Mouse (Mus musculus): Measurements from ENCODE around the gene Bzw2. TPM values are rescaled to one million over a fixed set of nuclear protein-coding genes. Genes with fewer than 3 reads are reported as not detected.

The Bzw2 gene
- polyA plus RNA-seq, 1 experiment from 2014 or later, result 181 TPM

DNA sequence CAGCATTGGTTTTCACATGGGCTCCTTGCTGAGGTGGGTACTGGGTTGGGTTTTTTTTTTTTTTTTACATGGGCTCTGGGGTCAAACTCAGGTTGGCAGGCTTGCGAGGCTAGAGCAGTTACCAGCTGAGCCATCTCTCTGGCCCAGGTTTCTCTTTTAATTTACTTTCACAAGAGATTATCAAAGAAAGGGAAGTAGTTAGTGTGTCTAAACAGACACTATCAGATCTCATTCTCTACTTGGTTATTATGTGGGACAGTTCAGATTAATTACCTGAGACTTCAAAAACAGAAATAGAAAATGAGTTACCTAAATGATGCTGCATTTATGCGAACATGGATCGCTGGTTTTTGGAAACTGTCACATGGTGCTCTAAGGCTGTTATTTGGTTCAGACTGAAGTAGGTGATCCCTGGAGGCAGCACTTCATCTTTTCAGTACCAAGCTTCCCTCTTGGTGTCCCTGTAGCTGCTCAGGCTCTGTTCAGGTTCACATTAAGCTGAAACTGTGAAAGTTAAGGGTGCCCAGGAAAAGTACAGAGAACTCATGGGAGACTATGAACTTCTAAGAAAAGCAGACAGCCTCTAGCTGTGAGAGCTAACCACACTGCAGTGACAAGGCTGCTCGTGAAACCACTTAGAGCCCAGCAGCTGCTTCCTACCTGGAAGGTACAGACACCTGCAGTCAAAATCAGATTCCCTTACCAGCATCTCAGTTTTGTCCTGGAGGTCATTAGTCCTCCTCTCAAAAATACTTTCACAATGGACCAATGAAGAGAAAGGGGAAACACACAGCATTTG lies 79.6 kb downstream of the Bzw2 start:
- WGBS, result 74% methylated on average over 4 of the region's 4 CpGs
- Histone ChIP-seq H3K9me3 (ENCODE audit: control insufficient read depth, low read length) (no peaks in the 10 kb centered on the region), H3K4me3 (ENCODE audit: low read depth, low read length) (no peak overlapping the region), H3K4me1 (replicated peaks; ENCODE audit: control insufficient read depth, insufficient read depth, low read length) (no peaks in the 10 kb centered on the region), H3K27ac (ENCODE audit: low read depth, low read length) (no peak overlapping the region), H3K9ac (ENCODE audit: low read depth, low read length) (no peak overlapping the region), H3K4me2 (no peak overlapping the region), H3K36me3 (ENCODE audit: control insufficient read depth, insufficient read depth, low read length) (no peaks in the 10 kb centered on the region), H3K27me3 (replicated peaks; ENCODE audit: control insufficient read depth, insufficient read depth, low read length) (no peaks in the 10 kb centered on the region)
- no peak for DNase-seq (ENCODE audit: low spot score)
- ATAC-seq (replicated peaks; ENCODE audit: low FRiP score), result no peak

DNA sequence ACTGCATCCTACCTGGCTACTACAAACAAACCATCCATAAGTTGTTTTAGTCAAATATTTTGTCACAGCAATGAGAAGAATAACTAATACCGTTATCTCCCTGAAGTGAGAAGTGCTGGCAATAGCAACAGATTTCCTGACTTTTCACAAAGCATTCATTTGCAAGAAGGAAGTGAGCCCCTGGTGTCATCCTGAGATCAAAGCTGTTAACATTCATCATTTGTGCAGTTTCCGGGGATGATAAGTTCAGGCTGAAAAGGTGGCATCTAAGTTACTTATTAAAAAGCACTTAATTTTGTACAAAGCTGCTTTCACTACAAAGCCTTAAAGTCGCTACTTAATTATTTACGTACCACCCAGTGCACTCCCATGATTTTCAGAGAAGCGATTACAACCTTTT lies 85.0 kb downstream of the Bzw2 start:
- Histone ChIP-seq H3K9ac (ENCODE audit: low read depth, low read length) (no peak overlapping the region), H3K9me3 (ENCODE audit: control insufficient read depth, low read length) (no peaks in the 10 kb centered on the region), H3K4me1 (replicated peaks; ENCODE audit: control insufficient read depth, insufficient read depth, low read length) (no peaks in the 10 kb centered on the region), H3K4me3 (ENCODE audit: low read depth, low read length) (no peak overlapping the region), H3K4me2 (no peak overlapping the region), H3K36me3 (ENCODE audit: control insufficient read depth, insufficient read depth, low read length) (no peaks in the 10 kb centered on the region), H3K27ac (ENCODE audit: low read depth, low read length) (no peak overlapping the region), H3K27me3 (replicated peaks; ENCODE audit: control insufficient read depth, insufficient read depth, low read length) (no peaks in the 10 kb centered on the region)
- 30% methylated on average over 5 of the region's 5 CpGs for WGBS
- no peak for ATAC-seq (replicated peaks; ENCODE audit: low FRiP score)
- no peak for DNase-seq (ENCODE audit: low spot score)

DNA sequence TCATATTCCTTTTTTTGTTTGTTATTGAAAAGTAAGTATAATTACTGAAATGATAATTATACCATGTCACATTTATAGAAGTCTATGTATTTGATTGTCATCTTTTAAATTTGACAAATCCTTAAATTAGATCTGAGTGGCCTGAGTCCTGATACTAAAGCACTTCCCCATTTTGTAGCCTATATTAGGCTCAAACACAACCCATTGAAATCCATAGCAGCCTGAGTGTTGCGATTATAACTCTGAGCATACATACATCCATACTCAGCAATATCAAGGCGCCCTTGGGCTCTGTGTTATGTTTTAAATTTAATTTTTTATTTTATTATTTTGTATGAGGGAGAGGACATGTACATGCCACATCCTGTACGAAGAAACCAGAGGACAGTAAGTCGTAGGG lies 87.6 kb downstream of the Bzw2 start:
- Histone ChIP-seq H3K9ac (ENCODE audit: low read depth, low read length) (no peak overlapping the region), H3K9me3 (ENCODE audit: control insufficient read depth, low read length) (no peaks in the 10 kb centered on the region), H3K4me2 (no peak overlapping the region), H3K4me3 (ENCODE audit: low read depth, low read length) (no peak overlapping the region), H3K27ac (ENCODE audit: low read depth, low read length) (no peak overlapping the region), H3K4me1 (replicated peaks; ENCODE audit: control insufficient read depth, insufficient read depth, low read length) (no peaks in the 10 kb centered on the region), H3K27me3 (replicated peaks; ENCODE audit: control insufficient read depth, insufficient read depth, low read length) (no peaks in the 10 kb centered on the region), H3K36me3 (ENCODE audit: control insufficient read depth, insufficient read depth, low read length) (no peaks in the 10 kb centered on the region)
- 81% methylated on average over 4 of the region's 4 CpGs for WGBS
- no peak for DNase-seq (ENCODE audit: low spot score)
- ATAC-seq (replicated peaks; ENCODE audit: low FRiP score), result no peak

DNA sequence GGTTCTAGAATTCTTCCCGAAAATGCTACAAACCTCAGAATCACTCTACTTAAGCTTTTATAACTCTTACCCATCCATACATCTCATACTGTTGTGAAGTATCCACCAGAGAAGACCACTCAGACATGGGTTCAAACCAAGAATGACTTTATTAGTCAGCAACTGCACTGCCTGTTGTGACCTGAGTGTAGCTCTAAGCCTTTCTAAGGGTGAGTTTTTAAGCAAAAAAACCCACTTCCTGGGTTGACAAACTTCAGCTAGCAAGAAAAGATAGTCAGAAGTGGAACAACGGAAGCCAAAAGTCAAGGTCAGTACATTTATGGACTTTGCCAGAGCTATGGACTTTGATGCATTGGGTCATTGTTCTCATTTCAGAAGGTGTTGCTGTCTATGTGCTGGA lies 90.3 kb downstream of the Bzw2 start:
- Histone ChIP-seq H3K4me1 (replicated peaks; ENCODE audit: control insufficient read depth, insufficient read depth, low read length) (no peaks in the 10 kb centered on the region), H3K9ac (ENCODE audit: low read depth, low read length) (no peak overlapping the region), H3K4me3 (ENCODE audit: low read depth, low read length) (no peak overlapping the region), H3K9me3 (ENCODE audit: control insufficient read depth, low read length) (no peaks in the 10 kb centered on the region), H3K27ac (ENCODE audit: low read depth, low read length) (no peak overlapping the region), H3K4me2 (no peak overlapping the region), H3K27me3 (replicated peaks; ENCODE audit: control insufficient read depth, insufficient read depth, low read length) (no peaks in the 10 kb centered on the region), H3K36me3 (ENCODE audit: control insufficient read depth, insufficient read depth, low read length) (no peaks in the 10 kb centered on the region)
- ATAC-seq (replicated peaks; ENCODE audit: low FRiP score) (no peak), DNase-seq (ENCODE audit: low spot score) (no peak)
- 79% methylated on average over 2 of the region's 2 CpGs for WGBS

DNA sequence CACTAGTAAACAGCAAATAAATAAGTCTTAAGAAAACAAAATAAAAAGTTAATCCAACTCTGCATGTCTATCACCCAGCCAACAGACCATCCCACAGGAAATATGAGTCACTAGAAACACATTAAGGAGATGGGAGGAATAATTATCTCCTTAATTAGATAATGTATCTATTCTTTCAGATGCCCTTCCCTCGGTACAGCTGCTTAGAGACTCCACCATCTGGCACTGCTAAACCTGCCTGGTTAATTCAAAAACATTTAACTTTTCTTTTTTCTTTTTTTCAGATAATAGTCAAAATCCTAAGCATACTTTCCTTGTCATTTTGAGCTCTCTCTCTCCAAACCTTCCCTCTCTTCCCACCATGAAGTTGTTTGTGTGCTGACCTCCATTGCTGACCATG lies 92.0 kb downstream of the Bzw2 start:
- H3K4me1 ChIP-seq (replicated peaks; ENCODE audit: control insufficient read depth, insufficient read depth, low read length), result no peaks in the 10 kb centered on the region
- H3K9ac ChIP-seq (ENCODE audit: low read depth, low read length), result no peak overlapping the region
- H3K36me3 ChIP-seq (ENCODE audit: control insufficient read depth, insufficient read depth, low read length), result no peaks in the 10 kb centered on the region
- no peaks in the 10 kb centered on the region for H3K27me3 ChIP-seq (replicated peaks; ENCODE audit: control insufficient read depth, insufficient read depth, low read length)
- WGBS, result 56% methylated on average over 1 of the region's 1 CpGs
- ATAC-seq (replicated peaks; ENCODE audit: low FRiP score) (no peak), DNase-seq (ENCODE audit: low spot score) (no peak)
- H3K27ac ChIP-seq (ENCODE audit: low read depth, low read length), result no peak overlapping the region
- H3K4me2 ChIP-seq, result no peak overlapping the region
- no peaks in the 10 kb centered on the region for H3K9me3 ChIP-seq (ENCODE audit: control insufficient read depth, low read length)
- H3K4me3 ChIP-seq (ENCODE audit: low read depth, low read length), result no peak overlapping the region

DNA sequence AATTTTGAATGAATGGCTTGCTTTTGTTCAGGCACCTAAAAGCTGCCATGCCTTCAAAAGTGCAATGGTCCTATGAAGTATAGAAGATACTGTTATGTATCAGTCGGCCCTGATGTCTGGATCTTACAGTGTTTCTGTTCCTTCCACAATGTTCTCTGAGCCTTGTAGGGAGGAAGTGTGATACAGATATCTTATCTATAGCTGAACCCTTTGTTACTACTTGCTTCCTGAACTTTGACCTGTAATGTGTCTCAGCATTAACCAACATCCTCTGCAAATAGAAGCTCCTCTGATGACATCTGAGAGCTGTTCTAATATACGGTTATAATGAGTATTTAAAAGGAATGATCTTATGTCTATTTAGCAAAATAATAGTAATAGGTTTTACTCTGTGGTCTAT lies 100.2 kb downstream of the Bzw2 start:
- no peaks in the 10 kb centered on the region for H3K9me3 ChIP-seq (ENCODE audit: control insufficient read depth, low read length)
- H3K36me3 ChIP-seq (ENCODE audit: control insufficient read depth, insufficient read depth, low read length), result no peaks in the 10 kb centered on the region
- DNase-seq (ENCODE audit: low spot score) (no peak), ATAC-seq (replicated peaks; ENCODE audit: low FRiP score) (no peak)
- WGBS, result 32% methylated on average over 2 of the region's 2 CpGs
- no peak overlapping the region for H3K4me2 ChIP-seq
- no peak overlapping the region for H3K4me3 ChIP-seq (ENCODE audit: low read depth, low read length)
- 0 out of 2 replicates have a peak, but pooled peaks cover 7% of the 10 kb centered on the region for H3K4me1 ChIP-seq (replicated peaks; ENCODE audit: control insufficient read depth, insufficient read depth, low read length)
- no peaks in the 10 kb centered on the region for H3K27me3 ChIP-seq (replicated peaks; ENCODE audit: control insufficient read depth, insufficient read depth, low read length)
- no peak overlapping the region for H3K9ac ChIP-seq (ENCODE audit: low read depth, low read length)
- no peak overlapping the region for H3K27ac ChIP-seq (ENCODE audit: low read depth, low read length)

DNA sequence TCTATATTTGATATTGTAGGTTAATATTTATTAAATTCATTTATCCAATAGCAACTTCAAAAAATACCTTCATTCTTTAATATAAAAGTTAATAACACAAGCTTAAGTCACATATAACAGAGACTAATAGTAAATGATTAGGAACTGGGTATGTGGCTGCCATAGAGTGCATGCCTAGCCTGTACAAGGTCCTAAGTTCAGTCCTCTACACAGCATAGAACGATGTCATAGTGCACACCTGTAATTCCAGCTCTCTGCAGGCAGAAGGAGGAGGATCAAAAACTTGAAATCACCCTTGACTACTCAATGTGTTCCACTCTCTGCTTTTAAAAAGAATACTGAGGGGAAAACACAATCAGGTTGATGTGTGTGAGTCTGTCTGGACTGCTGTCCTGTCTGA lies 107.6 kb downstream of the Bzw2 start:
- Histone ChIP-seq H3K27me3 (replicated peaks; ENCODE audit: control insufficient read depth, insufficient read depth, low read length) (no peaks in the 10 kb centered on the region), H3K9ac (ENCODE audit: low read depth, low read length) (no peak overlapping the region), H3K36me3 (ENCODE audit: control insufficient read depth, insufficient read depth, low read length) (no peaks in the 10 kb centered on the region), H3K4me3 (ENCODE audit: low read depth, low read length) (no peak overlapping the region), H3K4me2 (no peak overlapping the region), H3K27ac (ENCODE audit: low read depth, low read length) (no peak overlapping the region), H3K4me1 (replicated peaks; ENCODE audit: control insufficient read depth, insufficient read depth, low read length) (no peaks in the 10 kb centered on the region), H3K9me3 (ENCODE audit: control insufficient read depth, low read length) (no peaks in the 10 kb centered on the region)
- ATAC-seq (replicated peaks; ENCODE audit: low FRiP score) (no peak), DNase-seq (ENCODE audit: low spot score) (no peak)
- WGBS, result 82% methylated on average over 1 of the region's 1 CpGs

DNA sequence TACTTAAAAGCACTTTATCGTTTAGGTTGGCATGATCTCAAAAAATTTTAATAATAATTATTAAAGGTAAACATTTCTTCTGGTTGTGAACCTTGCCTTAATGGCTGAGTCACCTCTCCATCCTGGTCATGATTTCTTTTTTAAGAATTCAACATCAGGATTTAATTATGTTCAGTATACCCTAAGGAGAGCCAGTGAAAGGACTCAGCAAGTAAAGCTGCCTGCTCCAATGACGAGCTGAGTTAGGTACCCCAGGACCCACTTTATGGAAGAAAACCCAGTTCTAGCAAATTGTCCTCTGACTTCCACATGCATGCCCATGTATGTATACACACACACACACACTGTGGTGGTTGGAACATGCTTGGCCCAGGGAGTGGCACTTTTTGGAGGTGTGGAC lies 110.3 kb downstream of the Bzw2 start:
- WGBS, result 83% methylated on average over 2 of the region's 2 CpGs
- ATAC-seq (replicated peaks; ENCODE audit: low FRiP score), result no peak
- H3K4me1 ChIP-seq (replicated peaks; ENCODE audit: control insufficient read depth, insufficient read depth, low read length), result no peaks in the 10 kb centered on the region
- H3K9ac ChIP-seq (ENCODE audit: low read depth, low read length), result no peak overlapping the region
- no peak for DNase-seq (ENCODE audit: low spot score)
- no peak overlapping the region for H3K4me3 ChIP-seq (ENCODE audit: low read depth, low read length)
- no peak overlapping the region for H3K27ac ChIP-seq (ENCODE audit: low read depth, low read length)
- H3K27me3 ChIP-seq (replicated peaks; ENCODE audit: control insufficient read depth, insufficient read depth, low read length), result no peaks in the 10 kb centered on the region
- H3K4me2 ChIP-seq, result no peak overlapping the region
- no peaks in the 10 kb centered on the region for H3K9me3 ChIP-seq (ENCODE audit: control insufficient read depth, low read length)
- no peaks in the 10 kb centered on the region for H3K36me3 ChIP-seq (ENCODE audit: control insufficient read depth, insufficient read depth, low read length)

DNA sequence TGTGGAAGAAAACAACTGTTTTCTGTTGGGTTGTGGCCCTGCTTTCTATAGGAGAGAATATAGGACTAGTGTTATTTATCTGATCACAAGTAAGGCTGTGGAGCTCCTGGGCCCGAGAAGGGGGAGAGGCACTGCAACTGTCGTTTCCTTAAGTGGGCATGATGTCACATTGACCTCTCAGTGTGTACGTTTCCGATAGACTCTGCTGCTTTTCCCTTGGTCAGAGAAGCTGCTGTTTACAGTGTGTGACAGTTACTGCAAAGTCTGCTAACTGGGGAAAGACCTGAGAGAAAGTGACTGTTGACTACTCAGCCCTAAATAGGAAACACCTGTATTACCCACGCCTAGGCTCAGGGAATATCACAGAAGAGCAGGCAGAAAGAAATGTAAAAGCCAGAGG lies 111.7 kb downstream of the Bzw2 start:
- Histone ChIP-seq H3K9me3 (ENCODE audit: control insufficient read depth, low read length) (no peaks in the 10 kb centered on the region), H3K27ac (ENCODE audit: low read depth, low read length) (no peak overlapping the region), H3K27me3 (replicated peaks; ENCODE audit: control insufficient read depth, insufficient read depth, low read length) (no peaks in the 10 kb centered on the region), H3K9ac (ENCODE audit: low read depth, low read length) (no peak overlapping the region), H3K36me3 (ENCODE audit: control insufficient read depth, insufficient read depth, low read length) (no peaks in the 10 kb centered on the region), H3K4me3 (ENCODE audit: low read depth, low read length) (no peak overlapping the region), H3K4me2 (no peak overlapping the region), H3K4me1 (replicated peaks; ENCODE audit: control insufficient read depth, insufficient read depth, low read length) (0 out of 2 replicates have a peak, but pooled peaks cover 2% of the 10 kb centered on the region)
- ATAC-seq (replicated peaks; ENCODE audit: low FRiP score), result no peak
- 15% methylated on average over 5 of the region's 5 CpGs for WGBS
- DNase-seq (ENCODE audit: low spot score), result no peak

Measured in liver, embryonic 11.5 days (tissue).